Mouse (Mus musculus): ENCODE measurements at regions not wholly inside any gene's neighbourhood (a gene's known extent, or its start where the extent isn't known, plus 50 kb on each side); places are given as distances from the start of the nearest gene placed in this dataset.

- DNase-seq, result no peak
These were observed 72.9 kb downstream of the Manea start for GRCm38 (mm10) chr4:26273754-26274153.

- no peak for DNase-seq
These were observed 87.3 kb downstream of the Manea start for GRCm38 (mm10) chr4:26259230-26260029.

GRCm38 (mm10) chr4:26255889-26256288 is 90.8 kb downstream of the Manea start:
- DNase-seq, result no peak

GRCm38 (mm10) chr4:26247925-26248856 is 98.5 kb downstream of the Manea start:
- DNase-seq, result peak; percentile 60

GRCm38 (mm10) chr4:26223267-26223666 is 123.4 kb downstream of the Manea start:
- DNase-seq, result no peak

Measured in kidney, postnatal 14 days (tissue).